Mouse (Mus musculus) heart, embryonic 13.5 days (tissue): ENCODE measurements at regions not wholly inside any gene's neighbourhood (a gene's known extent, or its start where the extent isn't known, plus 50 kb on each side); places are given as distances from the start of the nearest gene placed in this dataset.
"Not testable (repeated sequence)": the region's sequence is repeated elsewhere in the genome, so short reads cannot be mapped to it uniquely, and the experiment has no call there.

Experiments
- ATAC-seq: fragments of 200-750 bp; cut with Nextera tagmentation; 2 replicates; pipeline ENCODE4 v1.8.0; 2017; ENCODE audit warnings: moderate TSS enrichment; ENCODE audit not compliant: insufficient number of reproducible peaks, low FRiP score, low TSS enrichment; ENCODE audit errors: extremely low read depth
- H3K27ac ChIP-seq: fragments of 300-500 bp; sonication (generic); replicated peaks from 2 replicates; pipeline ENCODE4 v1.5.1; 2015; ENCODE audit warnings: moderate library complexity, mild to moderate bottlenecking, inconsistent platforms
- H3K27me3 ChIP-seq: fragments of 300-500 bp; sonication (generic); replicated peaks from 2 replicates; pipeline ENCODE4 v1.6.1; 2015; ENCODE audit warnings: mild to moderate bottlenecking, inconsistent platforms
- H3K36me3 ChIP-seq: fragments of 300-500 bp; sonication (generic); 2 replicates; pipeline ENCODE4 v1.6.1; 2015; ENCODE audit warnings: mild to moderate bottlenecking, inconsistent platforms
- H3K4me1 ChIP-seq: fragments of 300-500 bp; sonication (generic); 2 replicates; pipeline ENCODE4 v1.6.1; 2015; ENCODE audit warnings: inconsistent platforms
- H3K4me2 ChIP-seq: fragments of 300-500 bp; sonication (generic); 2 replicates; pipeline ENCODE4 v1.6.1; 2015; ENCODE audit warnings: inconsistent platforms, mild to moderate bottlenecking, moderate library complexity
- H3K4me3 ChIP-seq: fragments of 300-500 bp; sonication (generic); 2 replicates; pipeline ENCODE4 v1.5.1; 2015; ENCODE audit warnings: moderate library complexity, mild to moderate bottlenecking, inconsistent platforms
- H3K9ac ChIP-seq: fragments of 300-500 bp; sonication (generic); 2 replicates; pipeline ENCODE4 v1.6.1; 2015; ENCODE audit warnings: inconsistent platforms, mild to moderate bottlenecking, moderate library complexity
- H3K9me3 ChIP-seq: fragments of 300-500 bp; sonication (generic); 2 replicates; pipeline ENCODE4 v1.6.1; 2016; ENCODE audit warnings: inconsistent platforms
- WGBS: fragments of 180-500 bp; shearing (Covaris S2); methylation state at CpG from one replicate; pipeline ENCODE4 v1.1.7; 2015; ENCODE audit warnings: mixed read lengths; 5-methylcytosine and 5-hydroxymethylcytosine counted together

- H3K27ac ChIP-seq, H3K9me3 ChIP-seq, H3K27me3 ChIP-seq, ATAC-seq, H3K36me3 ChIP-seq, H3K4me2 ChIP-seq, H3K4me1 ChIP-seq, H3K4me3 ChIP-seq, H3K9ac ChIP-seq: not testable (repeated sequence)
- 55% methylated on average over 5 of the region's 5 CpGs for WGBS
These were observed 189.2 kb upstream of the Rapgef5 start for GRCm38 (mm10) chr12:117327086-117327485.

GRCm38 (mm10) chr12:117330418-117330817 is 185.9 kb upstream of the Rapgef5 start:
- Histone ChIP-seq H3K4me2 (no peak overlapping the region), H3K4me1 (no peaks in the 10 kb centered on the region), H3K4me3 (no peak overlapping the region), H3K9me3 (peaks cover 4% of the 10 kb centered on the region; the same call in 1 of the 2 replicates), H3K27ac (no peak overlapping the region), H3K27me3 (no peaks in the 10 kb centered on the region), H3K9ac (no peak overlapping the region), H3K36me3 (no peaks in the 10 kb centered on the region)
- no peak for ATAC-seq

DNA sequence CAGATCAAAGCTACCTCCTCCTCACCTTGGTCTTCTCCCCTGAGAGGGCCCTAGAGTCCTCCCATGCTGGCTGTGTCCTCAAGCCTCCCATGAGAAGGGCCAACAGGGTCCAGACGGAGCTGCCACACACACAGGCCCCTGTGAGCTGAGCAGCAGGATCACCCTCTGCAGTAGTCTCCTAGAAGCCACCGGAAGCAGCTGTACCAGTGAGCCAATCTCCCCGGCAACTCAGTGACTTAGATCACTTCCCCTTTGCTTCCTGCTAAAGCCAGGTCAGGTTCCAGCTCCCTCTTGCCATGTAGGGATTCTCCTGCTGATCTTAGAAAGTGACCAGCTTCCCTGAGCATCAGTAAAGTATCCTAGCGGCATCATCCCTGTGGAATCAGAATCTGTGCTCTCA is 179.4 kb upstream of the Rapgef5 start:
- H3K4me3 ChIP-seq = no peak overlapping the region
- H3K27ac ChIP-seq = no peak overlapping the region
- 58% methylated on average over 4 of the region's 4 CpGs for WGBS
- H3K9me3 ChIP-seq = no peaks in the 10 kb centered on the region
- H3K4me2 ChIP-seq = no peak overlapping the region
- H3K27me3 ChIP-seq = no peaks in the 10 kb centered on the region
- no peaks in the 10 kb centered on the region for H3K36me3 ChIP-seq
- H3K4me1 ChIP-seq = no peaks in the 10 kb centered on the region
- no peak overlapping the region for H3K9ac ChIP-seq
- no peak for ATAC-seq

DNA sequence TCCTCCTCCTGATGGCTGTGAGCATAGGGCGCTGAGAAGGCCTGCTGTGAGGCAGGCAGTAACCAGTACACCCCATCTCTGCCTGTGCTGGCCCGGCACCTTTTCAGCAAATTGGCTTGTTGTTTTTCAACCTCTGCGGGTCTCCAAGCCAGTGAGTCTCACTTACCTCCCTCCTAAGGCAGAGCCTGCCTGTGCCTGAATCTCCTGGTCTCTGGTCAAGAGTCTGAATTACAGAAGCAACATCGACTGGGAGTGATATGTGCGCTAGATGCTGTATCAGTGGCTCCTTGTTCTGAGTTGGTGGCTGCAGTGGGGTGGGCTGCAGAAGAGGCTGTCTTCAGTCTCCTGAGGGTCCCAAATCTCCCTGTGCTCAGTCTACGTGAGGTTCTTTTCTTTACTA is 174.0 kb upstream of the Rapgef5 start:
- 43% methylated on average over 6 of the region's 6 CpGs for WGBS
- no peak overlapping the region for H3K4me2 ChIP-seq
- H3K4me1 ChIP-seq = peaks cover 22% of the 10 kb centered on the region
- ATAC-seq = no peak
- no peaks in the 10 kb centered on the region for H3K36me3 ChIP-seq
- no peak overlapping the region for H3K4me3 ChIP-seq
- H3K27ac ChIP-seq = no peak overlapping the region
- no peaks in the 10 kb centered on the region for H3K9me3 ChIP-seq
- H3K27me3 ChIP-seq = 0 out of 2 replicates have a peak, but pooled peaks cover 10% of the 10 kb centered on the region
- no peak overlapping the region for H3K9ac ChIP-seq

DNA sequence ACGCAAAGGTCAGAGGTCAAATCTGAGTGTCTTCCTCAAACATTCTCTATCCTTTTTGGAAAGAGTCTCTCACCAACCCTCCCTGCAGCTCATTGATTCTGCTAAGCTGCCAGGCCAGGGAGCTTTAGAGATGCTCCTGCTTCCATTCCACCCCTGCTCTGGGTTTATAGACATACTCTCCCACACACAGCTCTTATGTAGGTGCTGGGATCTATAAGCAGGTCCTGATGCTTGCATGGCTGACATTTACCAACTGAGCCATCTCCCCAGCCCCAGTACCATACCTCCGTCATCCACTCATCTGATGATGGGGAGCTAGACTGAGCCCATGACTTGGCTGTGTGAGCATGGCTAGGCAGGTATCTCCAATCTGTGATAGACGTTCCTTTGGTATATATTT is 173.2 kb upstream of the Rapgef5 start:
- no peak for ATAC-seq
- WGBS = 80% methylated on average over 3 of the region's 3 CpGs
- no peak overlapping the region for H3K27ac ChIP-seq

GRCm38 (mm10) chr12:117343605-117344004 is 172.7 kb upstream of the Rapgef5 start:
- not testable (repeated sequence) for H3K36me3 ChIP-seq, H3K27ac ChIP-seq, H3K4me3 ChIP-seq, H3K27me3 ChIP-seq, H3K9ac ChIP-seq, H3K9me3 ChIP-seq, H3K4me2 ChIP-seq, ATAC-seq
- H3K4me1 ChIP-seq = peaks cover 28% of the 10 kb centered on the region
- WGBS = 88% methylated on average over 5 of the region's 5 CpGs

More for the DNA sequence above, 173.2 kb upstream of the Rapgef5 start:
- Histone ChIP-seq H3K9me3 (no peaks in the 10 kb centered on the region), H3K36me3 (no peaks in the 10 kb centered on the region), H3K4me2 (no peak overlapping the region), H3K4me3 (no peak overlapping the region), H3K9ac (no peak overlapping the region), H3K4me1 (peaks cover 28% of the 10 kb centered on the region), H3K27me3 (0 out of 2 replicates have a peak, but pooled peaks cover 10% of the 10 kb centered on the region)

GRCm38 (mm10) chr12:117344266-117345087 is 171.8 kb upstream of the Rapgef5 start:
- Histone ChIP-seq H3K36me3 (no peaks in the 10 kb centered on the region), H3K9ac (no peak overlapping the region), H3K27ac (no peak overlapping the region), H3K4me3 (no peak overlapping the region), H3K9me3 (no peaks in the 10 kb centered on the region), H3K4me1 (peaks cover 28% of the 10 kb centered on the region), H3K4me2 (no peak overlapping the region), H3K27me3 (0 out of 2 replicates have a peak, but pooled peaks cover 10% of the 10 kb centered on the region)
- WGBS = 63% methylated on average over 11 of the region's 11 CpGs
- ATAC-seq = no peak

GRCm38 (mm10) chr12:117345088-117345977 is 170.9 kb upstream of the Rapgef5 start:
- Histone ChIP-seq H3K4me3 (no peak overlapping the region), H3K36me3 (no peaks in the 10 kb centered on the region), H3K27ac (no peak overlapping the region), H3K9ac (no peak overlapping the region), H3K9me3 (no peaks in the 10 kb centered on the region), H3K27me3 (0 out of 2 replicates have a peak, but pooled peaks cover 10% of the 10 kb centered on the region), H3K4me1 (peaks cover 28% of the 10 kb centered on the region), H3K4me2 (peak overlapping the region; percentile 36)
- WGBS = 27% methylated on average over 20 of the region's 20 CpGs
- no peak for ATAC-seq

GRCm38 (mm10) chr12:117346091-117346490 is 170.2 kb upstream of the Rapgef5 start:
- no peak overlapping the region for H3K4me3 ChIP-seq
- no peak overlapping the region for H3K9ac ChIP-seq
- H3K27me3 ChIP-seq = 0 out of 2 replicates have a peak, but pooled peaks cover 10% of the 10 kb centered on the region
- no peaks in the 10 kb centered on the region for H3K9me3 ChIP-seq
- H3K36me3 ChIP-seq = no peaks in the 10 kb centered on the region
- no peak for ATAC-seq
- 74% methylated on average over 2 of the region's 2 CpGs for WGBS
- peaks cover 28% of the 10 kb centered on the region for H3K4me1 ChIP-seq
- no peak overlapping the region for H3K27ac ChIP-seq
- H3K4me2 ChIP-seq = no peak overlapping the region

DNA sequence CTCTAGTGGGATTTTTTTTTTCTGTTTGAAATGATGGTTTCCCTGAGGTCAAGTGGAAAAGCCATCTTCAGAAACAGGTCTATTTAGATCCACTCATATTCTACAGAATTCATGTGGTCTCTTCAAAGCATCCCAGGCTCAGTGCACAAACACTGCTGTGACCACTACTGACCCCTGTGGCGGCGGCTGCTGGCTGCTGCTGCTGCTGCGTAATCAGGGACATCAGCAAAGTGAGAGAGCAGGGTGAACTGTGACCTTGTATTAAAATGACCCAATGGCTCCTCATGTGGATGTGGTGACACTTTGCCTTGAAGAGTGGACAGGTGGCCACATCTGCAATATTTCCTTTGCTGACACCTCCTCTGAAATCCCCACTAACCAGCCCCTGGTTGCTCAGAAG is 169.1 kb upstream of the Rapgef5 start:
- H3K4me2 ChIP-seq = no peak overlapping the region
- 0 out of 2 replicates have a peak, but pooled peaks cover 10% of the 10 kb centered on the region for H3K27me3 ChIP-seq
- H3K4me3 ChIP-seq = no peak overlapping the region
- 0 out of 2 replicates have a peak overlapping the region, but pooled peaks have one; percentile 15 for H3K27ac ChIP-seq
- H3K9ac ChIP-seq = no peak overlapping the region
- WGBS = 51% methylated on average over 3 of the region's 3 CpGs
- ATAC-seq = no peak
- no peaks in the 10 kb centered on the region for H3K36me3 ChIP-seq
- peaks cover 28% of the 10 kb centered on the region for H3K4me1 ChIP-seq
- no peaks in the 10 kb centered on the region for H3K9me3 ChIP-seq

GRCm38 (mm10) chr12:117348516-117348915 is 167.8 kb upstream of the Rapgef5 start:
- 71% methylated on average over 3 of the region's 3 CpGs for WGBS
- H3K9ac ChIP-seq = no peak overlapping the region
- no peaks in the 10 kb centered on the region for H3K9me3 ChIP-seq
- 0 out of 2 replicates have a peak, but pooled peaks cover 10% of the 10 kb centered on the region for H3K27me3 ChIP-seq
- no peaks in the 10 kb centered on the region for H3K36me3 ChIP-seq
- H3K4me3 ChIP-seq = no peak overlapping the region
- peaks cover 28% of the 10 kb centered on the region for H3K4me1 ChIP-seq
- ATAC-seq = no peak
- no peak overlapping the region for H3K4me2 ChIP-seq
- no peak overlapping the region for H3K27ac ChIP-seq
